Mouse (Mus musculus): ENCODE results near the gene Ube2h. TPM values are rescaled to one million over a fixed set of nuclear protein-coding genes. Genes with fewer than 3 reads are reported as not detected.

The Ube2h gene
- polyA plus RNA-seq, 1 experiment from 2014 or later: 18.6 TPM

DNA sequence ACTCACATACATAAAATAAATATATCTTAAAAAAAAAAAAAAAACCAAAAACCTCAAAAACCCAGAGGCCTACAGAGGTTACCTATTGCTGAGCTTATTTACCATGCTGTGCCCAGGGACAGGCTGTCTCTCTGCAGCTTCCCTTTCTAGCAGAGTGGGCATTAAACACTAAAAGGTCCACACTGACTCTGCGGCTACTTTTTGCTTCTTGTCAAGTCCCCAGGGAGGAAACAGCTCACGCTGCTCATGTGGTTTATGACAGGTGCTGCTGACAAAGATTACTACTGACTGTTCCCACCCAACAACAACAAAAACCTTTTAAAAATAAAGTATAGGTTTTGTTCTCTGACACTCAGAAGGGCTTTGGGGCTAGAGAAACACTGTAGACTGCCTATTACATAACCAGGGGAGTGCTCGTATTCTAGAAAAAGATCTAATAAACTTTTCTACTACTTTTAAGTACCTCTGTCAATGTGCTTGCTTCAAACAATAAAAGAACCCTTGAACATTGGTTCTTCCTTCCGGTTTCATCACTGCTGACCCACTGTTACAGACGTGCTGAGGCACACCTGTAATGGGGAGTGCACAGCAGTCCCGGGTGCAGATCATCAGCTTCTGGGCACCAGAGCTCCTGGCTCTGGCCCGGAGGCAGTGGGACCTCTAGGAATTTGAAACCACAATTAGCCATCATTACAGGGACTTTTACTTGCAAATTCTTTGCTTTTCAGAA is 77.2 kb downstream of the Ube2h start:
- Histone ChIP-seq H3K27me3 (replicated peaks; ENCODE audit: control insufficient read depth, insufficient read depth, low read length) (no peaks in the 10 kb centered on the region), H3K4me3 (ENCODE audit: low read depth, low read length) (no peak overlapping the region), H3K9me3 (ENCODE audit: control insufficient read depth) (no peaks in the 10 kb centered on the region), H3K27ac (ENCODE audit: low read depth, low read length) (no peak overlapping the region), H3K4me2 (replicated peaks; ENCODE audit: low read depth) (no peak overlapping the region), H3K4me1 (replicated peaks; ENCODE audit: control insufficient read depth, insufficient read depth, low read length) (peaks cover 6% of the 10 kb centered on the region), H3K36me3 (ENCODE audit: control insufficient read depth, insufficient read depth) (peaks cover 8% of the 10 kb centered on the region), H3K9ac (ENCODE audit: low read depth, low read length) (no peak overlapping the region)
- 75% methylated on average over 7 of the region's 7 CpGs for WGBS
- ATAC-seq: no peak
- no peak for TF ChIP-seq CTCF (IDR thresholded peaks at IDR 0.05; ENCODE audit: low read depth)

- ATAC-seq: no peak
- no peak overlapping the region for H3K27ac ChIP-seq (ENCODE audit: low read depth, low read length)
- TF ChIP-seq CTCF (IDR thresholded peaks at IDR 0.05; ENCODE audit: low read depth): no peak
- WGBS: 61% methylated on average over 1 of the region's 1 CpGs
- no peak overlapping the region for H3K4me2 ChIP-seq (replicated peaks; ENCODE audit: low read depth)
- no peaks in the 10 kb centered on the region for H3K9me3 ChIP-seq (ENCODE audit: control insufficient read depth)
- H3K9ac ChIP-seq (ENCODE audit: low read depth, low read length): no peak overlapping the region
- H3K27me3 ChIP-seq (replicated peaks; ENCODE audit: control insufficient read depth, insufficient read depth, low read length): no peaks in the 10 kb centered on the region
- H3K4me3 ChIP-seq (ENCODE audit: low read depth, low read length): no peak overlapping the region
- H3K36me3 ChIP-seq (ENCODE audit: control insufficient read depth, insufficient read depth): peaks cover 21% of the 10 kb centered on the region
- H3K4me1 ChIP-seq (replicated peaks; ENCODE audit: control insufficient read depth, insufficient read depth, low read length): no peaks in the 10 kb centered on the region; the same call in 1 of the 2 replicates
Measured at GRCm38 (mm10) chr6:30224693-30225092, 79.6 kb downstream of the Ube2h start.

DNA sequence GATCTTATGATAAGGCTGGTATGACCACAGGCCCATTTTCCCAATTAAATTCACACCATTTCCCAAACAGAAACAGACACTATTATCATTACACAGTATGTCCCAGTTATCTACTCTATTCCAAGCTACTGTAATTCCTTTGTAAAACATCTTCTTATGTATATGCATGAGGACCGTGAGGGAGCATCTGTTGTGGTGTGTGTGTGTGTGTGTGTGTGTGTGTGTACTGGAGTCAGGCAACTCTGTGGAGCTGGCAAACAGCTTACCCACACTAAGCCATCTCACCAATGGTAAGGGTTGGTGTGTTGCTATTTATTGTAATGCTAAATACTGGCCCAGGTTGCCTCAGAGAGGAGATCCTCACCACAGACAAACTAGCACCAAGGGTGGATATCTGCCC is 82.0 kb downstream of the Ube2h start:
- no peak overlapping the region for H3K4me3 ChIP-seq (ENCODE audit: low read depth, low read length)
- 80% methylated on average over 1 of the region's 1 CpGs for WGBS
- H3K4me2 ChIP-seq (replicated peaks; ENCODE audit: low read depth): no peak overlapping the region
- TF ChIP-seq CTCF (IDR thresholded peaks at IDR 0.05; ENCODE audit: low read depth): no peak
- no peaks in the 10 kb centered on the region for H3K27me3 ChIP-seq (replicated peaks; ENCODE audit: control insufficient read depth, insufficient read depth, low read length)
- no peak overlapping the region for H3K9ac ChIP-seq (ENCODE audit: low read depth, low read length)
- no peaks in the 10 kb centered on the region for H3K4me1 ChIP-seq (replicated peaks; ENCODE audit: control insufficient read depth, insufficient read depth, low read length)
- ATAC-seq: no peak
- H3K36me3 ChIP-seq (ENCODE audit: control insufficient read depth, insufficient read depth): peaks cover 27% of the 10 kb centered on the region
- H3K27ac ChIP-seq (ENCODE audit: low read depth, low read length): no peak overlapping the region
- no peaks in the 10 kb centered on the region for H3K9me3 ChIP-seq (ENCODE audit: control insufficient read depth)

GRCm38 (mm10) chr6:30217581-30217980 is 86.8 kb downstream of the Ube2h start:
- Histone ChIP-seq H3K9me3 (ENCODE audit: control insufficient read depth) (no peaks in the 10 kb centered on the region), H3K27ac (ENCODE audit: low read depth, low read length) (no peak overlapping the region), H3K4me2 (replicated peaks; ENCODE audit: low read depth) (no peak overlapping the region), H3K36me3 (ENCODE audit: control insufficient read depth, insufficient read depth) (peaks cover 29% of the 10 kb centered on the region), H3K9ac (ENCODE audit: low read depth, low read length) (no peak overlapping the region), H3K27me3 (replicated peaks; ENCODE audit: control insufficient read depth, insufficient read depth, low read length) (no peaks in the 10 kb centered on the region), H3K4me1 (replicated peaks; ENCODE audit: control insufficient read depth, insufficient read depth, low read length) (no peaks in the 10 kb centered on the region), H3K4me3 (ENCODE audit: low read depth, low read length) (no peak overlapping the region)
- no peak for ATAC-seq
- 89% methylated on average over 3 of the region's 3 CpGs for WGBS
- TF ChIP-seq CTCF (IDR thresholded peaks at IDR 0.05; ENCODE audit: low read depth): no peak

DNA sequence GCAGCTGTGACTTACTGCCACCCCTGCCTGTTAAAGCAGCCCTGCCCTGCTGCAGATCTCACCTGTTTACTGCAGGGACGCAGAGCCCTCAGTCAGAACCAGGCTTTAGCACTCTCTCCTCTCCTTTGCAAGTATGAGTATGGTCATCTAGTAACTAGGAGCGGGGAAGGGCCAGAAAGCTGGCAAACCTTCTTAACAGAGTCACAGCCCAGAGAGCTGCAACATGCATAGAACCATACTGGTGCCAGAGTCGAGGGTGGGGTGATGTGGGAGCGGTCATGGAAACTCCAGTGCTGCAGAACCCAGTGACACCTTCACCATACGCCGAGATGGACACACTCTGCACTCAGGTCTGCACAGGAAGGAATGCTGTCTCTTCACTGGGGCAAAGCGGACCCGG is 91.9 kb downstream of the Ube2h start:
- no peak overlapping the region for H3K4me2 ChIP-seq (replicated peaks; ENCODE audit: low read depth)
- no peaks in the 10 kb centered on the region for H3K9me3 ChIP-seq (ENCODE audit: control insufficient read depth)
- H3K27ac ChIP-seq (ENCODE audit: low read depth, low read length): no peak overlapping the region
- no peaks in the 10 kb centered on the region for H3K4me1 ChIP-seq (replicated peaks; ENCODE audit: control insufficient read depth, insufficient read depth, low read length)
- ATAC-seq: no peak
- H3K4me3 ChIP-seq (ENCODE audit: low read depth, low read length): no peak overlapping the region
- no peaks in the 10 kb centered on the region for H3K27me3 ChIP-seq (replicated peaks; ENCODE audit: control insufficient read depth, insufficient read depth, low read length)
- no peak for TF ChIP-seq CTCF (IDR thresholded peaks at IDR 0.05; ENCODE audit: low read depth)
- H3K36me3 ChIP-seq (ENCODE audit: control insufficient read depth, insufficient read depth): 0 out of 2 replicates have a peak, but pooled peaks cover 13% of the 10 kb centered on the region
- H3K9ac ChIP-seq (ENCODE audit: low read depth, low read length): no peak overlapping the region
- WGBS: 86% methylated on average over 8 of the region's 8 CpGs

- no peaks in the 10 kb centered on the region for H3K4me1 ChIP-seq (replicated peaks; ENCODE audit: control insufficient read depth, insufficient read depth, low read length)
- WGBS: 55% methylated on average over 16 of the region's 16 CpGs
- H3K4me2 ChIP-seq (replicated peaks; ENCODE audit: low read depth): no peak overlapping the region
- H3K27ac ChIP-seq (ENCODE audit: low read depth, low read length): no peak overlapping the region
- ATAC-seq: peak; percentile 28; the same call in 1 of the 2 replicates
- no peak overlapping the region for H3K4me3 ChIP-seq (ENCODE audit: low read depth, low read length)
- H3K9ac ChIP-seq (ENCODE audit: low read depth, low read length): no peak overlapping the region
- no peaks in the 10 kb centered on the region for H3K27me3 ChIP-seq (replicated peaks; ENCODE audit: control insufficient read depth, insufficient read depth, low read length)
- no peak for TF ChIP-seq CTCF (IDR thresholded peaks at IDR 0.05; ENCODE audit: low read depth)
- H3K36me3 ChIP-seq (ENCODE audit: control insufficient read depth, insufficient read depth): 0 out of 2 replicates have a peak, but pooled peaks cover 13% of the 10 kb centered on the region
- no peaks in the 10 kb centered on the region for H3K9me3 ChIP-seq (ENCODE audit: control insufficient read depth)
Measured at GRCm38 (mm10) chr6:30211641-30212455, 92.5 kb downstream of the Ube2h start.

Measured in intestine, postnatal 0 days (tissue).